Mouse (Mus musculus) E14TG2a.4 (cell line): ENCODE data around the gene Ppp4c.

Source experiments
- CTCF ChIP-seq: conservative IDR thresholded peaks from 2 replicates; pipeline ENCODE4 v1.5.1; 2014; ENCODE audit warnings: low read length
- NANOG ChIP-seq: IDR thresholded peaks from 2 replicates; pipeline ENCODE4 v1.6.1; 2014; ENCODE audit warnings: borderline replicate concordance, low read length, mixed read lengths
- POU5F1 ChIP-seq: IDR thresholded peaks from 2 replicates; pipeline ENCODE4 v1.6.1; 2014; ENCODE audit warnings: low read length, borderline replicate concordance

DNA sequence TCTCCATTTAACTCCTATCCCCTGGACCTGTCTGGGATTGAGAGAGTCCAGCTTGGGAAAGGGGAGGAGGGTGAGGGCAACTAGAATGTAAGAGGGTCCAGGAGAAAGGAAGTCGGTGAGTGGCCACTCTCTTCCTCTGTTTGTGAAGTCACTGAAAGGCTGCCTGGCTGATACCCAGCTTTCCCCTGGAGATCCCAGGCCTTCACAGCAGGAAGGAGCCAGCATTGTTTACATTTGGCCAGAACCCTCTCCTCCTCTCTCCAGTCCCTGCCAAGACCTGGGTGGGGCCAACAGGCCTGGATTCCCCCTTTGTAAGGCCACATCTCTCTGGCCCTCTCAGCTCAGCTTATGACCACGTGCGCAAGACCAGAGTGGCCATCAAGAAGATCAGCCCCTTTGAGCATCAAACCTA is 31.9 kb downstream of the Ppp4c start:
- TF ChIP-seq CTCF (no peak), POU5F1 (no peak), NANOG (no peak)
